Mouse (Mus musculus): ENCODE measurements around the gene Svs3b. TPM values are rescaled to one million over a fixed set of nuclear protein-coding genes. Genes with fewer than 3 reads are reported as not detected.
"Not testable (repeated sequence)": the region's sequence is repeated elsewhere in the genome, so short reads cannot be mapped to it uniquely, and the experiment has no call there.

The Svs3b gene
- not detected for total RNA-seq (2021)

GRCm38 (mm10) chr2:164256540-164256939 lies at the start of gene Svs3b:
Svs3b (minus strand) TSS chr2:164256640.
- DNase-seq (ENCODE audit: extremely low spot score in 1 of 2, low spot score in 2 of 2); intact Hi-C loops (cut with DNase I): not testable (repeated sequence)

DNA sequence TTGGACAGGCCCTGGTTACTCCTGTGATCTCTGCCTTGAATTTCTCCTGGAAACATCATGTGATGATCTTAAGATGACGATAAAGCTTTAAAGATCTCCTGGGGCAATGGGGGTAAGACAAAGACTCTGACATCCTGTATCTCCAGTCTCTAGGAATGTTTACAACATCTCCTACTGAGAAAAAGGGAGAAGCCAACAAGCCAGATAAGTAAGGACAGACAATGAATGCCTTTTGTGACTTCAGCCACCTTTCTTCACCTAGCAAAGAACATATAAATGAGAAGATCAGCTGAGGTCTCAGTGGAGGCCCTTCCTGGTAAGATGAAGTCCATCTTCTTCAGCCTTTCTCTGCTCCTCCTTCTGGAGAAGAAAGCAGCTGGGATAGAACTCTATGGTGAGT lies 32.5 kb upstream of the Svs3b start, which contains the start of gene Svs3a:
Gene Svs3a, plus strand, starts transcription at position 301 of the 400 bp plus-strand sequence.
- DNase-seq (ENCODE audit: extremely low spot score in 1 of 2, low spot score in 2 of 2); intact Hi-C loops (cut with DNase I): not testable (repeated sequence)

- no peak for DNase-seq (ENCODE audit: extremely low spot score in 1 of 2, low spot score in 2 of 2)
- intact Hi-C loops (cut with DNase I) = no loop called here
Measured at GRCm38 (mm10) chr2:164278359-164278758, 21.9 kb upstream of the Svs3b start, which contains the start of gene Svs4. Svs4 (minus strand) TSS chr2:164278459.

GRCm38 (mm10) chr2:164238366-164238765 lies 18.1 kb downstream of the Svs3b start, which contains the start of gene Svs2:
Svs2 (minus strand) TSS chr2:164238466.
- no peak for DNase-seq (ENCODE audit: extremely low spot score in 1 of 2, low spot score in 2 of 2)
- intact Hi-C loops (cut with DNase I) = no loop called here

GRCm38 (mm10) chr2:164232671-164233070 lies 23.8 kb downstream of the Svs3b start:
- intact Hi-C loops (cut with DNase I) = no loop called here
- no peak for DNase-seq (ENCODE audit: extremely low spot score in 1 of 2, low spot score in 2 of 2)

- DNase-seq (ENCODE audit: extremely low spot score in 1 of 2, low spot score in 2 of 2) = no peak
- intact Hi-C loops (cut with DNase I) = no loop called here
Measured at GRCm38 (mm10) chr2:164228361-164229070, 27.9 kb downstream of the Svs3b start.

GRCm38 (mm10) chr2:164221522-164221921 lies 34.9 kb downstream of the Svs3b start, which contains the start of gene Wfdc15b:
Wfdc15b (minus strand) TSS chr2:164221660.
- DNase-seq (ENCODE audit: extremely low spot score in 1 of 2, low spot score in 2 of 2) = no peak

DNA sequence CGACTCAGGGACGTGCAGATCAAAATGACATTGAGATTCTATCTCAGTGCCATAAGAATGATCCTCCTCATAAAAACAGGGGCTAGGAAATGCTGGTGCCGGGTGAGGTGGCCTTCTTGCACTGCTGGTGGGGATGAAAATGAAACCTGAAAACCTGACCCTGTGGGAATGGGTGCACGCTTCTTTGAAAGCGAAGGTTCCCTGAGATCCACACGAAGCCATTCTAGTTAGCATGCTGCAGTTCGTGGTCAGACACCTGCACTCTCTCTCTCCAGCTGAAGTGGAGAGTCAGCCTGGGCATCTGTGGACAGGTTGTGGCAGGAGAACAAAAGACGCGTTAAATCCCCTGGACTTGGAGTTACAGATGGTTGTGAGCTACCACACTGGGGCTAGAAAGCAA lies 37.1 kb downstream of the Svs3b start:
- DNase-seq (ENCODE audit: extremely low spot score in 1 of 2, low spot score in 2 of 2) = no peak
- intact Hi-C loops (cut with DNase I) = no loop called here

More at GRCm38 (mm10) chr2:164221522-164221921, 34.9 kb downstream of the Svs3b start, which contains the start of gene Wfdc15b:
- intact Hi-C loops (cut with DNase I) = no loop called here

DNA sequence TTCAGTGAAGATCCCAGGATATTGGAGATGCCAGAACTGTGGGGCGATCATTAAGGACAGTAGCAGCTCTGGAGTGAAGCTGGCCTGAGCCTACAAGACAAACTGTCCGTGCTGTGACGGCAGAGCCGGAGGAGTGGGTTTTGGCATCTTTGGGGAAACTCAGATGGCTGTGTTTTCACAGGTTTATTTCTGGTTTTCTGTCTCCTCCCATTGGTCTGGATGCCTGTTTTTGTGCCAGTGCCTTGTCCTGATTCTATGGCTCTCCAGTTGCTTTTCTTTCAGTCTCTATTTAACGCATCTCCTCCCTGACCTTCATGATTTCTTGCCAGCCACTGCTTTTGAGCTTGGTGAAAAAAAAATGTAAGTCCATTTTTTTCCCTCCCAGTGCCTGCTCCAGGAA lies 43.7 kb downstream of the Svs3b start:
- intact Hi-C loops (cut with DNase I) = no loop called here
- DNase-seq (ENCODE audit: extremely low spot score in 1 of 2, low spot score in 2 of 2) = no peak

DNA sequence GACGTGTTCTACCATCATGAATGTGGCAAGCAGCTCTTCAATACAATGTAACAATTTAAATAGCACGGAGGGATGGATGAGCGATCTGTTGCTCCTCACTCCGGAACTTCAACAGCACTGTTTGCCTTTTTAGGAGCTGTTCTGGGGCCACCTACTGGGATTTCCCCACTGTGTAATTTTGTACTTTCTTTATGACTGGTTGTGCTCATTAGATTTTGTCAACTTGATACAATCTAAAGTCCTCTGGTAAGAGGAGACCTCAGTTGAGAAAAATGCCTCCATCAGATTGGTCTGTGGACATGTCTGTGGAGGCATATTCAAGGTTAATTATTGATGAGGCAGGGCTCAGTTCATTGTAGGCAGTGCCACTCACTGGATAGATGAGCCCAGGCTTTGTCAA lies 45.5 kb downstream of the Svs3b start:
- no peak for DNase-seq (ENCODE audit: extremely low spot score in 1 of 2, low spot score in 2 of 2)
- intact Hi-C loops (cut with DNase I) = no loop called here

- intact Hi-C loops (cut with DNase I) = no loop called here
- DNase-seq (ENCODE audit: extremely low spot score in 1 of 2, low spot score in 2 of 2) = no peak
Measured at GRCm38 (mm10) chr2:164206676-164207075, 49.8 kb downstream of the Svs3b start.

DNA sequence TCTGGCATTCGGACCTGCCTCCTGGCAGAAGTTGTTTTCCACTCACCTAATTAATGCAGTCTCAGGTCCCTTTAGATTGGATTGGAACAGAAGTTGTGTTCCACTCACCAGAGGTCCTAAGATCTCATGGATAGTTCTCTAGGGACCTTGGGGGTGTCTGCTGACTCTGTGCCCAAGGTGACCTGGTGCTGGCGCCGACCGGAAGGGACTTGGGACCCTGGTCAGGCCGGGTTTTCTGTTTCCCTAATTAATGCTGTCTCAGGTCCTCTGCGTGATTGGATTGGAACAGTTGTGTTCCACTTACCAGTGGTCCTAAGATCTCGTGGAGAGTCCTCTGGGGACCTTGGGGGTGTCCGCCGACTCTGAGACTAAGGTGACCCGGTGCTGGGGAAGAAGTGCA lies 50.4 kb downstream of the Svs3b start:
- DNase-seq (ENCODE audit: extremely low spot score in 1 of 2, low spot score in 2 of 2); intact Hi-C loops (cut with DNase I): not testable (repeated sequence)

Other genes with a start within 250 kb of the Svs3b start
- 1 to 10 TPM; 1.5 to 2.3 TPM for gene Pabpc1l, start 231.2 kb downstream of the Svs3b start, total RNA-seq (2021)
- 10 to 100 TPM; 32.9 to 34.8 TPM for gene Stk4, start 186.3 kb downstream of the Svs3b start, total RNA-seq (2021)
- gene Tomm34, start 185.5 kb downstream of the Svs3b start, total RNA-seq (2021) = 10 to 100 TPM; 34.9 to 35.5 TPM
- 10 to 100 TPM; 10.6 to 11.1 TPM for gene Kcns1, start 85.5 kb downstream of the Svs3b start, total RNA-seq (2021)
- not detected for gene Wfdc5, start 73.9 kb downstream of the Svs3b start, total RNA-seq (2021)
- not detected for gene Wfdc12, start 66.0 kb downstream of the Svs3b start, total RNA-seq (2021)
- gene Wfdc15a, start 56.5 kb downstream of the Svs3b start, total RNA-seq (2021) = not detected
- not detected for gene Wfdc15b, start 35.0 kb downstream of the Svs3b start, total RNA-seq (2021)
- not detected for gene Svs2, start 18.2 kb downstream of the Svs3b start, total RNA-seq (2021)
- gene Svs4, start 21.8 kb upstream of the Svs3b start, total RNA-seq (2021) = not detected
- not detected for gene Svs3a, start 32.6 kb upstream of the Svs3b start, total RNA-seq (2021)
- gene Svs6, start 60.1 kb upstream of the Svs3b start, total RNA-seq (2021) = not detected
- gene Svs5, start 76.1 kb upstream of the Svs3b start, total RNA-seq (2021) = not detected
- under 1 TPM; 0.62 to 0.93 TPM for gene Slpi, start 132.5 kb upstream of the Svs3b start, total RNA-seq (2021)
- gene Rbpjl, start 146.5 kb upstream of the Svs3b start, total RNA-seq (2021) = under 1 TPM; 0.41 to 0.79 TPM
- gene Matn4, start 148.5 kb upstream of the Svs3b start, total RNA-seq (2021) = 10 to 100 TPM; 13.0 to 14.9 TPM
- 10 to 100 TPM; 35.9 to 56.8 TPM for gene Sdc4, start 187.2 kb upstream of the Svs3b start, total RNA-seq (2021)
- gene Sys1, start 200.3 kb upstream of the Svs3b start, total RNA-seq (2021) = 10 to 100 TPM; 40.9 to 41.8 TPM
- gene Gm20458, start 204.3 kb upstream of the Svs3b start, total RNA-seq (2021) = 1 to 10 TPM; 2.2 to 6.0 TPM
- not detected for gene Trp53tg5, start 217.1 kb upstream of the Svs3b start, total RNA-seq (2021)
- gene Dbndd2, start 229.5 kb upstream of the Svs3b start, total RNA-seq (2021) = 10 to 100 TPM; 75.5 to 77.3 TPM
- 100 to 1,000 TPM; 119 to 124 TPM for gene Pigt, start 240.9 kb upstream of the Svs3b start, total RNA-seq (2021)

All from left cerebral cortex, postnatal 10 days (tissue).